Mouse (Mus musculus): ENCODE data around the gene Naa35.

Naa35 gene

DNA sequence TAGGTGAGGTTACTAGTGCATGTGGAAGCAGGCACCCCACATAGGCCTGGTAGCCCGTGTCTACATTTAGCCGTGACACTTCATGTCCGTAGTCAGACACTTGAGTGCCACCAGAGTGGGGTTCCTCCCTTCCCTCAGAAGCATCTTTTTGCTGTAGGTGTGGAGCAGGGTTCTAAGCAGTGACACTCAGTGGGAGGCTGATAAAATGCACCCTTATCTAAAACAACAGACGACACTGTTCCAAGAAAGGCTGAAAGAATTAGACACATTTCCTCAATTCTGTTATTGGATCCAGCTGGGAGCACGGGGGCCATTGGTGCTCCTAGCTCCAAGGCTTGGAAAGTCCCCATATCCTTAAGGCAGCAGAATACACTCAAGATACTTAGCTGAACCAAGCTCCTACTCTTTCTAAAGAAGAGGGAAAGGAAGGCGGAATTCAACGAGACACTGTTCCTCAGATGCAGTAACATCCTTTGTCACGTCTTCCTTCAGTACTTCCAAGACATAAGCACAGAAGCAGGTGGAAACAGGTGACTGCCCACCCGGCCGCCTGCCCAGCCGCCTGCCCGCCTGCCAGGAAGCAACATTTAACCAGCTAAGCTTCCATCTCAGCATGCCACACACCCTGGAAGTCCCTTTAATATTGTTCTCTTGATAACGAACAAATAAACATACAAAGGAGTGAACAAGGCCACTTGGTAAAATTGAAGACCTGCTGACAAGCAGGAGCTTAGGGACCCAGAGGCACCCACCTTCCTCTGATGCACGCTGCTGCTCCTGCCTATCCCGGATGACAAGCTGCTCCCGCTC is 54.5 kb downstream of the Naa35 start:
- in situ Hi-C loops (cut with MboI, MseI) = no loop called here

DNA sequence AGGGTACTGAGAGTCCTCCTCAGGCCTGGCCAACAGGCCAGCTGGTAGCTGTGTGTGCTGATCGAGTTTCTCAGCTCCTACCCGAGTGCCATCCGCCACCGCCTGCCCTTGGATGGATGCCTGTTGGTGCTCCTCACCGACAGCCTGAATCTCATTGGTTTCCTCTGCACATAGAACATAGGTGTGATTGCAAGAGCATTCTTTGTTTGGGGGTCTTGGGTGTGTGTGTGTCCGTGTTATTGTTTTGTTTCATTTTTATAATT is 55.0 kb downstream of the Naa35 start:
- in situ Hi-C loops (cut with MboI, MseI) = no loop called here

DNA sequence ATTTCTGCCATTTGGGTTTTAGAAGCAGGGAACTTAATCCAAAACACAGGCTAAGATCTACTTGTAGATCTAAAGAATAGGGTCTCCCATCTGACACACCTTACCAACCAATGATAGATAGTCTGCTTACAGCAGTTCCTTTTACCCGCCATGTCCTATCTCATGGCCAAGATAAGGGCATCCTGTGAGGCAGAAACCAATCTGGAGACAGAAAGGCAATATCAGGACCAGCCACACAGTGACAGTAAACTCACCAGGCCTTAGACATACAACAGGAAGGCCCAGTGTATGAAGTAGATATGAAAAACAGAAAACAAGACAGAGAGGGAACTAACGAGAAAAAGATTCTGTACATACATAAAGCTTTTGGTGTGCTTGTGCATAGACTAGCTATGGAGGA is 57.8 kb downstream of the Naa35 start:
- in situ Hi-C loops (cut with MboI, MseI) = no loop called here

DNA sequence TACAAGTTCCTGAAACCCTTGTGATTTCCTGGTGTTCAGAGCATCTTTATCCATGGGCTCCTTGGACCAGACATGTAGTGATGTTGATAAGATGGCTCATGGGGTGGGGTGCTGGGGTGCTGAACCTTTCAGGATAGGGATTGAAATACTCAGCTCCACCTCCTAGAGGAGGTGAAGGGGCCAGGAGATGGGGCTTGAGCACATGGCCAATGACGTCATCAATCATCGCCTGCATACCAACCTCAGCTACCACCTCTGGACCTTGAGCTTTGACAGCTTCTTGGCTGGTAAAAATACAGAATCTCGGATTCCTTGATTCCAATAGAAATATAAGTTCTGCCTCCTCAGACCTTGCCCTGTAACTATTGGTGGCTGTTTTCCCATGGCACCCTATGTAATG is 60.4 kb downstream of the Naa35 start:
- in situ Hi-C loops (cut with MboI, MseI) = no loop called here

DNA sequence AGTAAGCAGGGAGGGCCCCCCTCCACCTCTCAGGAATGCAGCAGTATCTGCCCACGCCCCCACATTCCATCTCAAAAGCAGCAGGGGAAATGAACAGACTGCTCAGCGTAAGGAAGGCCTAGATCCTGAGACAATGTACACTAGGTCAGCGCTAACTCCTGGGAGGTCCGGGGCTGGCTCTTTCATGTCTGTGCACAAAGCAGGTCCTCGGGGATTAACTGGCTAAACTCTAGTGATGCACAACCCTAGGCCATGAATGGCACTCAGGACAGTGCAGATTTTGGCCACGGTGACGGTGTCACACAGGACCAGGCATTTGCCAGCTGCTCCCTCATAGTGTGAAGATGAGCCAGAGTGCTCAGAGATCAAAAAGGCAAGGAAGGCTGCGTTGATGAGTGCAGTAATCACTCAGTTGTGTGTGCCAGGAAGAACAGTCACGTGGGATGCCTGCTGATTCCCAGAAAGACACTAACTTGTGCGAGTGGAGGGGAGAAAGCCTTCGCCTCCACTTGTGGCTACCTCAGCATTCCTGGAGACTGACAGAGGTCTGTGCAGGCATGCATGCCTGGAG is 61.7 kb downstream of the Naa35 start:
- in situ Hi-C loops (cut with MboI, MseI) = no loop called here

DNA sequence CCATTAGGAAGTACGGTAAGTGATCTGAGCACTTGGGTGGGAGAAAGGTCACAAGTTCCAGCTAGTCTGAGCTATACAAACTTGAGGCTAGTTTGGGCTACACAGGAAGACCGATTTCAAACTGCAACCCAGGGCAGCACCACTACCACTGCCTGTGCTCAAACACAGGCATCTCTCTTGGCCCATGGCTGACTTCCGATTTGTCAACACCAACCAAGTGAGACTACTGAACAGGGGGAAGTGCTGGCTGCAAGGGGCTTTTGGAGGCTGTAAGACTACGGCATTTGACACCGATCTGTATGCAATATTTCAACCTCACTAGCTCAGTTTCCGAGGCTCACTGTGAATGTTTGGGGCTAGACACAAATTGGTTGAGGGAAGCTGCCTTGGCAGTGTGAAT is 62.4 kb downstream of the Naa35 start:
- in situ Hi-C loops (cut with MboI, MseI) = no loop called here

DNA sequence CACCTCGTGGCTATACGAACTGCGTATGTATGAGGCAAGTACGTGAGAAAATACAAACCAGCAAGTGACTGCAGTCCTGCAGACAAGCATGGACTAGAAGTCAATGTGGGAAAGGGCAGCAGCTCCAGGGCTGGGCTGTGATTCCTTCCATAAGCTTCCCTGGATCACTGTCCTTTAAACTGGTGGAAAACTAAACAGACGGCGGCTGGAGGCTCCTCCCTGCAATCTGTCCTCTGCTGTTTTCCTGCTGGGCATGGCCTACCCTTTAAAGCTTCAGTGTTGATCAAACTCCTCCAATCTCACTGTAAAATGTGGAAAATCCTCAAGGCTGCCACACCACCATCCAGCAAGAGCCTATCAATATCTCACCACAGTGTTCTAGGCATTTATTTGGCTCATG is 63.5 kb downstream of the Naa35 start:
- in situ Hi-C loops (cut with MboI, MseI) = no loop called here

DNA sequence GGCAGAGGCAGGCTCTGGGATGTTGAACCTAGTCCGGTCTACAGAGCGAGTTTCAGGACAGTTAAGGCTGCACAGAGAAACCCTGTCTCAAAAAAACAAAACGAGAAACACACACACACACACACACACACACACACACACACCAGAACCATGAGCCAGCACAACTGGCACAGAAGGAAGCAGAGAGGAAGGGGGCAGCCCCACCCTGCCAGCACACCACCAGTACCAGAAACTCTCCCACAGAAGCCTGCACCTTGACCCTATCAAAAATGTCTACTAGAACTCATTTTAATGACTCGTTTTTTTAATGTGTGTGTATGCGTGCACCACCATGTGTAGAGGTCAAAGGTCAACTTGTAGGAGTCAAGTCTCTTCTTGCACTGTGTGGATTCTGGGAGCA is 64.7 kb downstream of the Naa35 start:
- in situ Hi-C loops (cut with MboI, MseI) = no loop called here

DNA sequence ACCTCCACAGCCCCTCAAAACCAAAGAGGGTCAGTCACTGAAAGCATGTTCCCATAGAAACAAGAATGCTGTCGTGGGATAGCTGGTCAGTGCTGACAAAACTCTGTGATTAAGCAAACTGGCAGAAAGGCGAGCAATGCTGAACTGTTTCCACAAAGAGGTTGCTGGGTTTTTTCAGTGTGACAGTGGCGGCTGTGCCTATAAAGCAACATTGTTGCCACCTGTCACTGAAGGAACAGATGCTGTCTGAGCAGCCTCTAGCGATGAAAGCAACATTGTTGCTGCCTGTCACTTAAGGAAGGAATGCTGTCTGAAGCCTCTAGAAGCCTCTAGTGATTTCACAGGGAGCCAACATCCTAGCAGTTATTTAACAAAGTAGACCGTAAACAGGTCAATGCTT is 67.6 kb downstream of the Naa35 start:
- in situ Hi-C loops (cut with MboI, MseI) = no loop called here

DNA sequence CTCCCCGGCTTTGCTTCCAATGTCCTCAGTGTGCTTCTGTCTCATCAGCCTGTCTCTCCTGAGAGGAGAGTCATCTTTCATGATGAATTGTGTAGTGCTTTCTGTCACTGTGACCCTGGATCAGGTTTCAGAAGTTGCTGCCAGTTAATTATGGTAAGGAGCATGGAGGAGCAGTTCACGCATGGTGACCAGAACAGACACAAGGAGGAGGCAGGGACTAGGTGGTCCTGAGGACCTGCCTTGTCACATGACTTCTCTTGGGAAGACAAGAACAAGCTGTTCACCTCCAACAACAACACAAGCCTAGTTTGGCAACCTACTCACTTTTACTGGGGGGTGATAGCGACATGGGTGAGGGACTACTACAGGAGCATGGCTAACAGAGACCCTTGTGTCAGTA is 68.1 kb downstream of the Naa35 start:
- in situ Hi-C loops (cut with MboI, MseI) = no loop called here

DNA sequence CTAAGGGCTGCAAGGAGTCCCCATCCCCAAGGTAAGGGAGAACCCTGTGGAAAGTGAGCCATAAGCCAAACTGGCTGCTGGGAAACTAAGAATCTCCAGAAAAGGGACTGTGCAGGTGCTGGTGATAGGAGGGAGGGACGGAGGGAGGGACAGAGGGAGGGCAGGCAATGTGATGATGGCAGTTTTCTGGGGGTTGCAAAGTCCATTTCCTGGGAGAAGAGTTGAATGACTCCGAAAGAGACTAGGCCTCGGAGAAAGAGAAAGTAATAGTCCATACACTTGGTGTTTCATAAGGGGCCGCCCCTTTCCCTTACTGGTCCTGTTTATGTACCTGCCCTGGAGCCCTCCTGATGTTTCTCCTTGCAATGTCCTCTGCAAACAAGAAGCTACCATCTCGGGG is 69.4 kb downstream of the Naa35 start:
- in situ Hi-C loops (cut with MboI, MseI) = no loop called here

DNA sequence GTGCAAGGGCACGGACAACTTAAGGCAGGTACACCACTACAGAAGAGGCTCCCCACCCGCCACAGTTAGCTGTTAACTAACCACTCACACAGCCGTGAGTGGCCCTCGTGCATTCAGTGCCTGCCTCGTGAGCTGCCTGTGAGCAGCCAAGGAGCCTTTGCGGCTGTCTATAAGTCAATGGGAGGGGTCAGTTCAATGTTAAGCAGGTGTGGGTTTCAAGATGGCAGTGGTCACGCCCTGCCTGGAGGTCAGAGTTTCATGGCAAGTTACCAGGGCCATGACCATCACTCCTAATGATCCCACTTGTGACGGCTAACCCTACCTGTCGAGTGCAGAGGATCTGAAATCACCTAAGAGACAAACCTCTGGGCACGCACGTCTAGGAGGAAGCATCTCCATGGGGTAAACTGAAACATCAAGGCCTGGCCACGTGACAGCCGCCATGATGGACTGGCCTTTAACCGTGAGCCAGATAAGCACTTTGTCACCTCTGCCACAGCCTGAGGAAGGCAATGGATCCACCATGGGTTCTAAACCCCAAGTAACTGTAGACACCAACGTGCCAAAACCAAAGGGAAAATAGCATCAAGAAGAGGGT is 70.8 kb downstream of the Naa35 start:
- in situ Hi-C loops (cut with MboI, MseI) = no loop called here

DNA sequence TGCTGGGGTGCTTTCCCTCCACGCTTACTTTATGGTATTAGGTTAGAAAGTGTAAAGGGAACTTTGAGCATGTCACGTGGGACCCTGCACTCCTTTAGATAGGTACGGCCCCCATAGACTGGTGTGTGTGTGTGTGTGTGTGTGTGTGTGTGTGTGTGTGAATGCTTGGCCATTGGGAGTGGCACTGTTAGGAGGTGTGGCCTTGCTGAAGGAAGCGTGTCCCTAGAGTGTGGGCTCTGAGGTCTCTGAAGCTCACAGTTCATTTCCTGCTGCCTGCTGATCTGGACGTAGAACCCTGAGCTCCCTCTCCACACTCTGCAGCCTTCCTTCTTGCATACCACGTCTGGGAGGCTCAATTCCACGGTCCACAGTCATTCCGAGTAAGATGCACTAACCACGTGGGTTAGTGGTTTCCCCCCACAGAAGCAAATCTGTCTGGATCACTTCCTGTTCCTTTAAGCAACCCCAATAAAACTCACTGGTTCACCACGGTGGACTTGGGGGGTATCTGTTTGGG is 71.3 kb downstream of the Naa35 start:
- in situ Hi-C loops (cut with MboI, MseI) = no loop called here

DNA sequence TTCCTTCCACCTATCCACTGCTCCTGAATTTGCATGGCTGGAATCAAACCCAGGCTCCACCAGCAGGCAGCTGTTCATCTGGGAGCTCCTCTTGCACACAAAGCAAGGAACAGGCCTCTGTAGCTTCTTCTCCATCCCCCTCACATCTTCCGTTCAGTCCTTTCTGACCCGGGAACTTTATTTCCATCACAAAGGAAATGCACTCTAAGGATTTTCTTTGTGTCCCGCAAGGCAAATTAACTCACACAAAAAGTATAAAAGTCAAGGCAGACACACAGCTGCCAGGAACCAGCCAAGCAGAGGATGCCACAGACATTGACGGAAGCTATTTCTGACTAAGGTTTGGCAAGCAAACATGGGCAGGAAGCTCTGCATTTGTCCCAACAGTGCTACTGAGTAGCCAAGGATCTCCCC is 71.9 kb downstream of the Naa35 start:
- in situ Hi-C loops (cut with MboI, MseI) = no loop called here

DNA sequence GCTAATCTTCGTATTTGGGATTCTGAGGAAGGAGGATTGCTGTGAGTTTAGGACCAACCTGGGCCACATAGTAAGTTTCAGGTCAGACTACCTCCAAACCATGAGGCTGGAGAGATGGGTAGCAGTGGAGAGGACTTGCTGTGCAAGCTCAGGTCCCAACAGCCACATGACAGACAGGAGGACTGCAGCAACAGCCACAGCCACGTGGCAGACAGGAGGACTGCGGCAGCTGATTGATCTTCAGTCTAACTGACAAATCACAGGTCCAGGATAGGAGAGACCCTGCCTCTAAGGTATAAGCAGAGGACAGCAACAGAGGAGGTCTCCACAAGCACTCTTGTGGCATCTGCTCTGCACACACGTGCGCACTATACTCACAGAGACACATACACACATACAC is 72.7 kb downstream of the Naa35 start:
- in situ Hi-C loops (cut with MboI, MseI) = no loop called here

DNA sequence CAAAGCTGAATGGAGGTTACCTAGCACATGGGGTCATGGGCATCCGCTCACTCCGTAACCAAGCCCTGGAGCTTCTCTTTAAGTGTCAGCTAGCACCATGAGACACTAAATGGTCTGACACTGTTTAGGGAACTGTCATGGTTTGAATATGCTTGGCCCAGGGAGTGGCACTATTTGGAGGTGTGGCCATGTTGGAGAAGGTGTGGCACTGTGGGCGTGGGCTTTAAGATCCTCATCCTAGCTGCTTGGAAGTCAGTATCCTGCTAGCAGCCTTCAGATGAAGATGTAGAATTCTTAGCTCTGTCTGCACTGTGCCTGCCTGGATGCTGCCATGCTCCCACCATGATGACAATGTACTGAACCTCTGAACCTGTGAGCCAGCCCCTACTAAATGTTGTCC is 75.3 kb downstream of the Naa35 start:
- in situ Hi-C loops (cut with MboI, MseI) = no loop called here

DNA sequence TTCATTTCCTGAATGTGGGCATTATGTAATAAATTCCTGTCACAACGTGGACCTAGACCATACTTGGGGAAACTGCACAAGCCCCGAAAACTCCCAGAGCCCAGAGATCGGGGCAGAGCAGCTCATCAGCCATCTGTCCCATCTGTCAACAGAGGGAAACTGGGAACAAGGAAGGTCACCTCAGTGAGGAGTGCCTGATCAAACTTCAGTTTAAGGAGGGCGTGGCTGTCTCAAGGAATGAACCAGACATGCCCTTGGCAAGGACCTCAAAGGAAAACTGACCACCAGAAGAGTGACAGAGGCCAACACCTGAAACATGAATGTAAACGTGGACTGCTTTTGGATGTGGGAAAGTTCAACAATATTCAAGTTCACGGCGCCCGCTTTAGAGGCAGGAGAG is 76.3 kb downstream of the Naa35 start:
- in situ Hi-C loops (cut with MboI, MseI) = no loop called here

DNA sequence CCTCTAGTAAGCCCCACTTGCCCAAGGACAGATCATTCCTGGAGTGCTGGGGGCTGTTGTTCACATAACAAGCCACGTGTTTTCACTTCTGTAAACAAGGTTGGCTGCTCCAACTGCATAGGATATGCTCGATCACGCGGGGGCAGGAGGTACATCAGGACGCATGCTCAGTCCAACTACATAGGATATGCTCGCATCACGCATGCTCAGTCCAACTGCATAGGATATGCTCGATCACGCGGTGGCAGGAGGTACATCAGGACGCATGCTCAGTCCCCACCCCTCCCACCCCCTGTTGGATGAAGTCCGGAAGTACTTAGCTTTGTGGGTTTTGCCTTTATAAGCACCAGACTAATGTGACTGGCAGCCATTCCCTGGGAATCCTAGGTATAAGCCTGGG is 76.9 kb downstream of the Naa35 start:
- in situ Hi-C loops (cut with MboI, MseI) = no loop called here

DNA sequence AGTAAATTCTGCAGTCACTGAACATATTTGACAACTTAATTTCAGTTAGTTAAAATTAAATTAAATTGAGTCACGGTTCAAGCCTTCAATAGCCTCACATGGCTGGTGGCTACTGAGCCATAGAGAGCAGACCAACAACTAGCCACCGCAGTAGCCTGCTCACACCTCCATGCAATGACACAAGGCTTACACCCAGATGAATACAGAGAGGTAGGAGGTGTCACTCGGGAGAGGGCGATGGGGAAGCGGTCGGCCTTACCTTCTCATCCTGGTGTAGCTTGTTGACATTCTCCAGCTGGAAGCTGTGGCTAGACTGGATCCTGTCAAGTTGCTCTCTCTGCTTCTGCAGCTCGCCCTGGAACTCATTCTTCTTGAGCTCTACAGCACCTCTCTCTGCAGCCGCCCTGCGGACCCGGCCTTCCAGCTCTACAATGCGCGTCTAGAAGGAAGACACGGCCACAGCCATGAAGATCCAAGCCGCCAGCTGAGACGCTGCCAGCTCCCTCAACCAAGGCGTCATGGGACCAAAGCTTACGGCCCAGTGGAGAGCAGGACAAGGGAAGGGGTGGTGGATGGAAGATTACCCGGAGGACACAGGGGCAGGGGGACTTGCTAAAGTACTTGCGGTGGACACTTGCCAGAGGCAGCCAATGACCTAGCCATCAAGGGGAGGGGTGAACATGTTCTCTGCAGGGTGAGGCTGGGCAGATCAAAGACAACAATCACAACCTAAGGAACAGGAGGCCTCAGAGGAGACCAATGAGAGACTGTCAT is 79.1 kb downstream of the Naa35 start:
- in situ Hi-C loops (cut with MboI, MseI) = no loop called here

DNA sequence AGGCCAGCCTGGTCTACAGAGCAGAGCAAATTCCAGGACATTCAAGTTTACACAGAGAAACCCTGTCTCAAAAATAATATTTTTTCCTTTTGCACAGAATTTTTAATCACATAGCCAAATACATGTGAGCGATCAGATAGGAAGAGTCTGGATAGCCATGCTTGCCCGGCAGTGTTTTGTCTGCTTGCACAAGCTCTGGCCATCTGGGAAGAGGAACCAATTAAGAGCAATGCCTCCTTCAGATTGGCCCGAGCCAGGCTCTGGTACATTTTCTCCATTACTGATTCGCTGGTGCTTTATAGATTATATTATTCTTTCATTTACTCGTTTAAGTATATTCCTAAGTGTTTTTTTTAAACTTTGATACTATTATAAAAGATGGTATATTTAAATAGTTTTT is 82.7 kb downstream of the Naa35 start:
- in situ Hi-C loops (cut with MboI, MseI) = no loop called here

DNA sequence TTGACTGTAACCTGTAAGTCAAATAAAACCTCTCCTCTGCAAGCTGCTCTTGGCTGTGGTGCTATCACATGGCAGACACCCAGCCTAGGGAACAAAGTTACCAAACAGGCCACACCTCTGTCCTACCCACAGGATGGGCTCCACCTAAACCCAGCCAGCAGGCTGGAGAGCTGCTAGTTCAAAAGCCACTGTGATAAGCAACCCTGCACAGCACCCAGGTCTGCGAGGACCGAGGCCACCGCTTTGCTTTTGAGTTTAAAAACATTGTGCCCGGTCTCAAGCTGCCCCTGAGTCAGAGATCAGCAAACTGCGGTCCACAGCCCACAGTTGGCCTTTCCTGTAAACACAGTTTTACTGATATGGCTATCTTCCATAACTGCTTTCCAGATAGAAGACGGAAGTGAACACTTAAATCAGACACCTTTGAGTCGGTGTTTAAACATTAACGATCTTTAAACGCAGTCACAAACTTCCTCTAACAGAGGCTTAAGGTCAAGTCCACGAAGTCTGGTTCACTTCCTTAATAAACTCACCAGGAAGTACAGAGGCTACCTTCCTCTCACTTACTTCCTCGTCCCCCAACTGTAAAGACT is 83.5 kb downstream of the Naa35 start:
- in situ Hi-C loops (cut with MboI, MseI) = no loop called here

DNA sequence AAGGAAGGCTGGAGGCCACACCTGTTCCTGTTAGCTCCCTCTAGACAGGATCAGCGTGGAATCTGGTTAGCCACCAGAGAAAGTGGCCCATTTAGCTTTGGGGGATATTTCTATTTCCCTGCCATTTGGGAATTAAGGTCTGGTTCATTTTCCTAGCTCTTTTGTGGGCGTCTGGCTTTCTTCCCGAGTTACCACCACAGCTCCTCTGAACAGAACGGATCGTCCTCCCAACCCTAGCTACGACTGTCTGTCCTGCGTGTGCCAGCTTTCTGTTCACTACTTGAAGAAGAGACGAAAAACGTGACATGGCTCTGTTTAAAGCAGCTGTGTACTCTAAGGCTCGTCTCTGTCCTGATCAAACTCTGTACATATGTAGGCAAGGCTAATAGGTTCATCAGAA is 84.9 kb downstream of the Naa35 start:
- in situ Hi-C loops (cut with MboI, MseI) = no loop called here
